Mouse (Mus musculus): ENCODE results near the gene Sh3rf3.
"Not testable (repeated sequence)": the region's sequence is repeated elsewhere in the genome, so short reads cannot be mapped to it uniquely, and the experiment has no call there.

Gene Sh3rf3

DNA sequence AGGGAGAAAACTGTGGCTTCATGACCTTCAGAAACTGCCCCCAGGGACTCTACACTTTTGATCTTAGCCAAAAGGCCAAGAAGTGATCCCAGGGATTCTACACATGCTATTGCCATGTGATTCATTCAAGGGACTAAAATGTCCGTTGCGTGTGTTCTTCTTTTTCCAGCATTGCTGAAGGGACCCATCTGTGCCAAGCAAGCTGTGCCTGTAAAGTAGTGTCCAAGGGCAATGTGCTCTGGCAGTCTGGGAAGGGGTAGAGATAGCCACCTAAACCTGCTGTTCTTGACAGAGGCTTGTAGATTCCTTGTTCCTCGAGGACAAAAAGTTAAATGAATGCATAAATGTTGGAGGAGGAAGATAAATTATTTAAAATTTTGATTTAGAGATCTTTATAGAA is 178.5 kb downstream of the Sh3rf3 start:
- DNase-seq, result no peak

DNA sequence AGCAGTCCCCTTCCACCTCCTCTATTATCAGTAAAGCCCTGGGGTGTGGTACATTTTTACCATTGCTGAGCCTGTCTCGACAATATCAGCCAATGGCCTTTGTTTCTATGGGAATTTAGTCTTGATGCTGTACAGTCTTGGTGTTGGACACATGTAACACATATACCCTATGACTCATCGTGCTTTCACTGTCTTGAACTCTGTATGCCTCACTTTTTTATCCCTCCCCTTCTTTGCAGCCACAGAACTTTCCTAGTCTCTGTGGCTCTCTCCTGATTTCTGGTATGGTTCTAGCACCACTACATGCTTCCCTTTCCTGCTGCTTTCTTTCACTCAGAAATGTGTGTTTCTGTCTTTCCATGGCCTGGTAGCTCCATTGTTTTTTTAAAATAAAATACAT is 181.6 kb downstream of the Sh3rf3 start:
- DNase-seq, result no peak

DNA sequence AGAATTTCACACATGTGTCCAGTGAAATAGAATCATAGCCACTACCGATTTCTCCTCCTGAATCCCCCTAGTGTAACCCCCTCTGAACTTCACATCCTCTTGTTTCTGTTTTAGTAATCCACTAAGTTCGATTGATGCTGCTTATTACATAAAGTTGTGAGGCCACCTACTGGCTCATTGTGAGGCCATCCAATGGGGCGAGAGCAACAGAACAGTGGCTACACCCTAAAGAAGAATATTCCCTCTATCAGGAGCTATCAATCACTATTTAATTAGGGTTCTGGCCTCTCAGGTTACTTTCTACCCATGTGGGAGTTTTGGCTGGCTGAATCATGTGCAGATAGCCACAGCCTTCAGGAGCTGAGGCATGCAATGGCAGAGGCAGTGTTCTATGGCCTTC is 182.0 kb downstream of the Sh3rf3 start:
- no peak for DNase-seq

DNA sequence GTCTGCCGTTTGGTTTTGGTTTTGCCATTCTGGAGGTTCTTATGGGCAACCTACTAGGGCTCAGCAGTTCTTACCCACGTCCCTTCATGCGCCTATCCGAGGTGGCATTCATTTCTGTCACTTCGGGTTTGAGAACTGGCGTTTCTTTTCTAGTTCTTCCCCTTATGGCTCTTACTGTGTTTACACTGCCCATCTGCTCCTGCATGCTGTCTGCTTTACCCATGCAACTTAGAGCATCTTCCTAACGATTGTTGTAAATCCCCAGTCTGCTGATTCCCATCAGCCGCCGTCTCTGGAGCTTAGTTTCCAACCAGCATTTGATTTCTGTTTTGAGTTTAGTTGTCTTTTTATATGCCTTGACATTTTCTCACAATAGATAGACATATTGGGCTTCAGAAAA is 189.2 kb downstream of the Sh3rf3 start:
- no peak for DNase-seq

DNA sequence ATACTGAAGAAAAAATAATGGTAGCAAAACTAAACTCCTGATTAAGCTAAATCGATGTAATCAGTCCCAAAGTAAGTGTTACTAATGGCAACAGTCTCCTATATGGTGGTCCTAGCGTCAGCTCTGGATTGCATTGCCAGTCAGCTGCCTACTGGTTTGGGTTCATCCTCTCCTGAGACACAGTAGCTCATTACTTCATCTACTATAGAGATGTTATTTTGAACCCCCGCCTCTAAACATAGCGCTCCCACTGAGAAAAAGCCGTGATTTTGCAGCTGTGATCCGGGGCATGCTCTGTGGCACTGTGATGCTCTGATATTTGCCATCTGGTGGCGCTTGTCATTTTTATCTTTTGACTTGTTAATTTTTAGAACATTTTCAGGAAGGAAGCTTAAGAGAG is 198.3 kb downstream of the Sh3rf3 start:
- no peak for DNase-seq

DNA sequence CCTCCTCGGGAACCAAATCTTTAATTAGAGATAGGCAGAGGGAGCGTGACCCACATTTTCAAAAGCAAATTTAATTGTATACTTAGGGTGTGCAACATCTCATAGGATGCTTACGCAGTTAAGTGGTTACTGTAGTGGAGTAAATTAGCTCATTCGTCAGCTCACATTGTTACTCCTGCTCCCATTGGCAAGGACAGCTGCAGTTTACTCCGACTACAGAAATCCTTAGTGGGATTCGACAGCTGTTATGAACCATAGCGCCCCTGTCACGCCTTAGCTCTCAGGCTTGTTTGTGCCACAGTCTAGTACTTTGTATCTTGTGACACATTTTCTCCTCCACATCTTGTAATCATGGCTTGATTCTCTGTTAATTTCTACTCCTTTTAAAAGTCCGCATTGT is 200.5 kb downstream of the Sh3rf3 start:
- DNase-seq, result no peak

DNA sequence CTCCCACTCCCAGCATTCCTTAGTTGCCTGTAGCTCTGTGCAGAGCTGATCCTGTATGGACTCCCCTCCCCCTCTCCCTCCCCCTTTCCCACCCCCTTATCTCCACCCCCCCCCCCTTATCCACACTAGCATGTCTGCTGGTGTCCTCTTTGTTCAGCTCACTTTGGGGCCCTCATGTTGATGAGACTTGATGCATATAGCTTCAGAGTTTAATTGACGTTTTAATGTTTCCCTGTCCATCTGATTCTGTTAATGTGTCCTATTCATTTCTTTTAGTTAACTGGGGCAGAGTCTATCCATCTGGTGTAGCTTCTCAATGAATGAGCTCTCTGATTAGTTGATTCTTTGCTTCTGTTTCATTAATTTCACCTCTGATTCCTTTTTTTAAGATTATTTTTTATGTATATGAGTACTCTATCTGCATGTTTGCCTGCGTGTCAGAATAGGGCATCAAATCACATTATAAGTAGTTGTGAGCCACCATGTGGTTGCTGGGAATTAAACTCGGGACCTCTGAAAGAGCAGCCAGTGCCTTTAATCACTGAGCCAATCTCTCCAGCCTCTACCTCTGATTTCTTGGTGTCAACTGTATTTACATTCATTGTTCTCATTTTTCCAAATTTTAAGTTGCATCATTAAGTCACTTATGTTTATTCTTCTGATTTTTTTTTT is 206.3 kb downstream of the Sh3rf3 start:
- no peak for DNase-seq

DNA sequence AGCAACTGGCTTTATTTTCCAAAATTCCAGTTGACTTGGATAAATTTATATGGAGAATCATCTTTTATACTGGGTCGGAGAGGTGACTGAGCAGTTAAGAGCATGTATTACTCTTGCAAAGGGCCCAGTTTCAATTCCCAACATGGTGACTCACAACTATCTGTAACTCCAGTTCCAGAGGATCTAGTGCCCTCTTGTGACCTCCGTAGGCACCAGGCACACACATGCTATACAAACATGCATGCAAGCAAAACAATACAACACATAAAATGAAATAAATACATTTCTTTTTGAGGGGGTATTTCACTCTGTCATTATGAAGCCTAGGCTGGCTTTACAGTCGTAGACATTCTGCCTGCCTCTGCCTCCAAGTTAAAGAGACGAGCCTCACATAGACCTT is 237.3 kb downstream of the Sh3rf3 start:
- no peak for DNase-seq

DNA sequence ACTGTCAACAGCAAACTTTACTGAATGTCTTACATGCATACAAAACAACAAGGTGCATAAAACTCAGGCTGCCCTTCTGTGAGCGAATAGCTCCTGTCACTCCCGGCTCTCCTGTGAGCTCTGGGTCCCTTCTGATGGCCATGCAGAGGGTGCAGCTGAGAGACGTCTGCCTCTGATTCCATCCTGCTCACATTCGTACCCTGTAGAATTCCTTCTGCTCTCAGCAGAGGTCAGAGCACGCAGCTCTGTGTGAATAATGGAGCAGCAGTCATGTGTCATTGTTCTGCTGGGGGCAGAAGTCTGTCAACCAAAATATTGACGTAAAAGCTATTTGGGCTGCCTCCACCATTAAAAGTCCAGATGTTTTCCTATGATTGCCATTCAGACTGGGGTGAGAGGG is 243.1 kb downstream of the Sh3rf3 start:
- no peak for DNase-seq

DNA sequence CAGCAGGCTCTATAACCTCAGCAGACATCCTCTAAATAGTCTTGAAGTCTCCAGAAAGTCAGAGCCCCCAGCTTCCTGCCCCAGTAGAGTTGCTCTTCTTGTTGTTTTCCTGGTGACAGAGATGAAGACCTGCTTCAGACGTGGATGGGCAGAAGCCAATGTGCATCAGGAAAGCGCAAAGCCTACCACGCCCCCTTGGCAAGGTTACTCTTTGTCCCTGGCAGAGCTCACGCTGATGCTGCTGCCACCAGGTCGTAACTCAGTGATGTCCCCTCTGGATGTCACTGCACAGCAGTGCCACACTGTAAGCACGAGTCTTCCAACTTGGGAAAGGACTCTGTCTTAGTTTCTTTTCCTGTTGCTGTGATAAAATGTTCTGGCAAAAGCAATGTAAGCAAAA is 253.6 kb downstream of the Sh3rf3 start:
- no peak for DNase-seq

DNA sequence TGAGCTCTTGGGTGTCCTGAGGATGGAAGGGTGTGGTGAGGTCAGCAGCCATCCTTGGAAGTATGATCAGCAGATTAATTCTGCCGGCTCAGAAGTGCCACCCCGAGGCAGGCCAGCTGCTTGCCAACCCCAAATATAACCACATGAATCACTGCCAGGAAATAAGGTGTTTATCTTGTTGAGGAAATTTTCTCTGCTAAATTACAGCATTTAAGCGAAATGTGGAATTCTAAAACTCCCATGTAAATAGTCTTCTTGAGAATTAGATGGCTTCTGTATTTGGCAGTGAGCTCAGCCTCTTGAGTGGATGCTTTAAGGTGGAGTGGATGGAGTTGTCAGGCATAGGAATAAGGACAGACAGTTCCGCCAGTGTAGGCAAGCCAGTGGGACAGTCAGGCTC is 259.7 kb downstream of the Sh3rf3 start:
- no peak for DNase-seq

DNA sequence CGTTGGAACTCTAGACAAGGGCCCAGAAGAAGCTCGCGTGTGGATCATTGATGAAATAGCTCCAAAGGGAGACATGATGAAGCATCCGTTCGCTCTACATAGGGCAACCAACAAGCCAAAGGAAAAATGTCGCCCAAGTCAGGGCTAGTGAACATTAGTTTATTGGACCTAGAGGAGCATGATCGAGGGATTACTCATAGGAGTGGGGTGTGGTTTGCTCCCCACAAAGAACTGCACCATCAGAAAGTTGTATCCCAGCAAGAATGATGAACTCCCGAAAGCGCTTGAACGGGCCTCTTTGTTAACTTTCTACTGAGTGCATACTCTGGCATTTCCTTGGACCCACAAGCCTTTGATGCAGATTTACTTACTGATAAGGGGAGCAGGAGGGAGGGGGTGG is 263.5 kb downstream of the Sh3rf3 start:
- no peak for DNase-seq

DNA sequence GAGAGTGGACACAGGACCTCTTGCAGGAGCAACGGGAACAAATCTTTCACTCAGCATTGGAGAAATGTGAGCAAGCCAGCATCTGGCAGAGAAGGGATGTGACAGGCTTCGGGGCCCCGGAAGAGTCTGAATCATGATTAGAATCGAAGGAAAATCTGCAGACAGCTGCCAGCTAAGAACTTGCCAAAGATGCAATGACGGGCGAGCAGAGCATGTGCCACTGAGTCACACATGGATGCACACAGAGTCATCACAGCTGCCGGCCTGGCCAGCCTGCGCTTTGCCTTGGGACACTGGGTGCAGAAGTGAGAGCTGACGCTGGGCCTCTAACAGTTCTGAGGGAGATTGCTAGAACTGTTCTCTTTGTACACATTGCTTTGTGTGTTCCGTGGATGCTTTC is 264.8 kb downstream of the Sh3rf3 start:
- no peak for DNase-seq

DNA sequence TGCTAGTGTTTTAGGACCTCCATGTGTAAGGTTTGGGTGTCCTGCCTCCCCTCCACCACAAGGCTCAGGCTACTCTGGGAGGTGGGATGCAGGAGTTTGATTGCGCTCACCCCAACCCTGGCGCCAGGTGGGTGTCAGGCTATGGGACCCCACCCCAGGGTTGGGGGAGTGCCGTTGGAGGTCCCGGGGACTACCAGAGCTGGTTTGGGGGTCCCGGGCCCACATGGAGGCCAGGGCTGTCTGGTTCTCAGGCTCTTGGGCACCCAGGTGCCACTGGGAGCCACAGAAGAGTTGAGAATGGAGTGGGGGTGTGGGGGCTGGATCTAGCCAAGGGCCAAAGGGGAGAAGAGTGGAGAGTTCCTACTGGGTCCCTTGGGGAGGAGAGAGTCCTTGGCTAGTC is 272.4 kb downstream of the Sh3rf3 start:
- no peak for DNase-seq

DNA sequence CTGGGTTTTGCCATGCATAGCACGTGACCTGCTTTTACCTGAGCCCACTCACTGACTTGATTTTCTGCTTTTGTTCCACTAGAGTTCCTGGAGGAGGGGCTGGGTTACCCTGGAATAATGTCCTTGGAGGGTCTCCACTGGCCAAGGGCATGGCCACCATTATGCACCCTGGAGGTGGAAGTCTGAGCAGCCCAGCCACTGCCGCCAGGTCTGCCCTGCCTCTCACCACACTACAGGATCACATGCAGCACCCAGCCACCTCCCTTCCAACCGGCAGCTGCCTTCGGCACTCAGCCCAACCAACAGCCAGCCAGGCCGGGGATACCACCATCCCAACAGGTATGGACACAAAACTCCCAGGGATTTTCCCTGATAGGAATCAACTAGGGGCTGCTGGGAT is 273.4 kb downstream of the Sh3rf3 start:
- DNase-seq, result no peak

DNA sequence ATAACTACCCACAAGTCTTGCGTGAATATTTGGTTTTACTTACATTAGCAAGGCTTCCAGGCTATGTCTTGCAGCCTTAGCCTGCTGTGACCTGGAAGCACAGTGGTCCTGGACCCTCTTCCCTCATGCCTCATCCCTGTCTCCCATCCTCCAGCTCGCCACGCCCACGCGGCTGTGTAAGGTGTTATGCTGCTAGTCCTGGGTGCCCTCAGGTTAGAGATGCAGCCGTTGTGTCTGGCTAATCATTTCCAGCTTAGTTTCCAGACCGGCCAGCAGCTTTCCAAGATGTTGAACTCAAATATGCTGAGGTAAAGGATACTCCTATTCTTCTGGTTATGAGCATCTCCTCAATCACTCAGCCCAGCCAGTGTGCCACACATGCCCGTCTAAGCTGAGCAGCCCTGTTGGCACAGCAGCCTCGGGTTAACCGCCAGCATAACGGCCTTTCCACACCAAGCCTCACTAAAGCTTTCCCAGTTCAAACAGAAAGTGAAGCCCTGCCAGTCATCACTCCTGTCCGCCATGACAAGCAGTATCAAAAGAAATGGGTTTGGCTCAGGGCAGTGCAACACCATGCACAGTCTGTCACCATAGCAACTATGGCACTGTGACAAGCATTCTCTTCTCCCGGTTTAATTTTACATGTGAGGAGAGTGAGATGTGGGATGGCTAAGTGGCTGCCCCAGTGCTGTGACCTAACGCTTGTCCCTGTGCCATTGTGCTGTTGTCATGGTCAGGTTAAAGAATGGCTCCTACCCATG is 276.9 kb downstream of the Sh3rf3 start:
- peak; percentile 49 for DNase-seq

DNA sequence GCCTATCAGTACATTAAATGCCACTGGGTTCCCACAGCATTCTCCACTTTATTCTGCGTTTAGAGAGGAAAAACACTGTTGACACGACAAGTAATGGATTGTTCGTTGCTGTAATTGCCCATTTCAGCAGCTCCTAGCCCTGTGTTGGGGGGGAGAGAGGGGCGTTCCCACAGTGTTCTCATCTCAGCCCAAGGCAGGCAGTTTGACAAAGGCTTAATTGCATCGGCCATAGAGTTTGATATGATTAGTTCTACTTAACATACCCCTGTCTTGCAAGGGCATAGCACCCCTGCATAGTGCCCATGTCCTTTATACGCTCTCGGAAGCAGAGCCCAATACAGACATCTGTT is 277.4 kb downstream of the Sh3rf3 start:
- DNase-seq, result no peak

DNA sequence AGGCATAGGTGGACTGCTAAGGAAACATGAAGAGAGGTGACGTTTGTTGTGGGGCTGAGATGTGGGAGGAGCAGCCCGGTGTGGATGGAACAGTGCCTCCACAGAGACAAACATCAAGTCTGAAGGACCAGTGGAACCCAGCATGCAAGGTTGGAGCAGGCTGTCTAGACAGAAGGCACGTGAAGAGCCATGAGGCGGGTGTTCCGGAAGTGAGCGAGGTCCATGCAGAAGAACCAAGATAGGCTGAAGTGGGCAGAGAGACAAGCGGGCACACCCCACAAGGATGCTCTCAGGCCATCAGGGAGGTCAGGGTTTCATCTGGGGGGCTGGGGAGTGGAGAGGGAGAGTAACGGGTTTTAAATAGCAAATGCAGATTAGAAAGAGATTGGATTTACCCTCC is 278.4 kb downstream of the Sh3rf3 start:
- DNase-seq, result no peak

DNA sequence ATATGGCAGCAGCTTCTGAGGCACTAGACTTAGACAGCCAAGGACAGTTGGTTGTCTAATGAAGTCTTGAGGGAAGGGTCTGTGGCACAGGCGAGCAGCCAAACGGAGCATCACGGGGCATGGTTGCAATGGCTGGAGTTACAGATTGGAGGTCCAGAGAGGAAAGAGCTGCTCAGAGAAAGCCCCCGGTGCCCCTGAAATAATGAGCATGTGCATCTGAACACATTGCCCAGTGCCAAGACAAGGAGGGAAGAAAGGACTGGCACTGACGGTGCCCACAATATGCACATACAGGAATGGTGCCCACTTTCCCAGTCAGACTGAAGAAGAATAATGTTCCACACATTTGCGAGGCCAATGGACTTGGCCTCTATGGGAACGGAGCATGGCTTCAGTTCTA is 278.8 kb downstream of the Sh3rf3 start:
- DNase-seq, result no peak

DNA sequence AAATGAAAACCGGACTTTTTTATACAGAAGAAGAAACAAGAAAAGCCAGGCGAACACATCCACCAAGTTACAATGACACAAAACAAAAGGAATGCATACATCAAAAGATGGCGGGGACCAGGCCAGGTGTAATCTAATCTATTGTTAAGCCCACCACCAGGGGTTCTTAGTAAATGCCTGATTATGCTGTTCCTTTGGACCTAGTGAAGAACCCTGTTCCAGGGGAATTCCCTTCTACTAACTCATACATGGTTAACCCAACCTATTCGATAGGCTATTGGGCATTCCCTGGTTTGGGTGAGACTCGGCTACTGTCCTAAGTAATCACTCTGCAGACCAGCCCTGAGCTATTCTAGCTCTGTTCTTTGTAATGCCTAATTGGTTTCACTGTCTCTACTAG is 289.9 kb downstream of the Sh3rf3 start:
- DNase-seq, result not testable (repeated sequence)

DNA sequence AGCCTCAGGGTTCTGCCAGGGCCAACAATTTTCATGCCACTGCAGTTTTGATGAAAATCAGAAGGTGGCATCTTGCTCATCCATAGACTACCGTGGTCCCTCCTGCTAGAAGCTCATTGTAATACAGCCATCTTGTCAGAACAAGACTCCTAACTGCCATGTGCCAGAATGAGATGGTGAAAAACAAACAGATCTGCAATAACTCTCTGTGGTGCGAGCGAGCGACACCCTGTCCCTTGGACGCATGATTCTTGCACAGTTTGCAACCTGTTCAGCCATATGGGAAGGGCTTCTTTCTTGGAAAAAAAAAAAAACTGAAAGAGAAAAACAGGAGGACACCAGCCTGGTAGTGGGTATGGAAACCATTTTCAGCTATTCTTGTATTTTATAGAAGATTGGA is 291.5 kb downstream of the Sh3rf3 start:
- DNase-seq, result no peak

DNA sequence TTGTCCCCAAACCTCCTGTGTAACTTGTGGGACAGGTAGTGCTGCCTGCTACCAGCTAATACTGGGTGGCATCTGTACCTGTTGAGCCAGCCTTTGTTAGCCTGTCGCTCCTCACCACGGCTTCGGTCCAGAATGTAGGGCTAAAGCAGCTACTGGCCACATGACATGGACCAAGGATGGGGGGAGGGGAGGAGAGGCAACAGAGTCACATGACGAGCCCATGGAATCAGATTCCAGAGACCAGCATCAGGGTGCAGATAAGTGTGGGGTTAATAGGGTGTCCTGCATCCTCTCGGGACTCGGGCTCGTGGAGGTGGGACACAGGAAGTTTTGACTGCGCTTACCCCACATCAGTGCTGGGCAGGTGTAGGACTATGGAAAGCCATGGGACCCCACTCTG is 292.7 kb downstream of the Sh3rf3 start:
- DNase-seq, result no peak

DNA sequence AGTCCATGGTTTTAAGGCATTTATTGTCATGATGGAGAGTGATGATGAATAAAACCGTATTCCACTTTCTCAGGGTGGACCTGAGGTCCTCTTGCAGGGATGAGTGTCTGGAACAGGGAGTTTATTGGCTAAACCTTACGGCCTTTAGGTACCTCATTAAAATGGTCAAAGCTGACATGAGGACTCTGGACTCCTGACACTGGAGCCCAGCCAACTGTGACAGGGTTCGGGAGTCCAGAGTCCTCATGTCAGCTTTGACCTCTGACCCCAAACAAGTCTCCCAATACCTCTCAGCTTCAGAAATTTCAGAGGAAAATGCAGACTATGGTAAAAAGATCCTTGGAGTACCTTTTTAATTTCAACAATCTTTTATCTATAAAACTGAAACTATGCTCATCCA is 293.5 kb downstream of the Sh3rf3 start:
- no peak for DNase-seq

DNA sequence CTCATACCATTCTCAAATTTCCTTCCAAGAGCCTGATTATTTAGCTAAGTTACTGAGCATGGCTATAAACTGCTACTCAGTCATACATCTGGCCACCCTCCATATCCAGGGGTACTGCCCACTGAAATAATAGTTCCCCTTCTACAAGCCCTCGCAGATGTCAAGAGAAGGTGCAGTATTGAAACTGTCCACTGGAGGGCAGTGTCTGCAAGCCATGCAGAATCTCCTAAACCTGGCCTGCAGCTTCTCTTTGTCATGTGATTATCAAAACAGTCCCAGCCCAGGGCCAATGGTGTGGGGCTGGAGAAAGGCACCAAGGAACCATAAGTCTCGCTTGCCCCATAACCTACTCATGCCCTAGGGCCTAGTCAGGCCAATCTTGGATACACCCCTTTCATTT is 295.9 kb downstream of the Sh3rf3 start:
- DNase-seq, result peak; percentile 72

DNA sequence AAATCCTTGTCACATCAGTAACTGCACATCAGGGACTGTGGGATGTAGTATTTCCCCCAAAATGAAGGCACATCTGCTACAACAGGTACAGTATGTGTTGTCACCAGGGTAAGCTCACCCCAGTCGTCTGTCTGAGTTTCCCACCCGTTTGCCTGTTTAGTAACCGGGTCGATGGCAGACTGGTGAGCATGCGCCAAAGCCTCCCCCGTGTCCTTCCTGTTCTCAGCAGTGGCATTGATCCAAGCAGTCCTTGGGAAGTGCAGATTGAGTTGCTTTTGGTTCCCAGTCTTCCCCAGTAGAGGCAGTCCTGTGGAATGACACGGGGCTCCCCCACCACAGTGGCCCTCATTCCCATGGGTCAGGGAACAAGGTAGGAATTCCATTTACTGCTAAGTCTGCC is 297.2 kb downstream of the Sh3rf3 start:
- DNase-seq, result no peak
